Mouse (Mus musculus): ENCODE data around the gene Krt90. TPM values are rescaled to one million over a fixed set of nuclear protein-coding genes. Genes with fewer than 3 reads are reported as not detected.
"Not testable (repeated sequence)": the region's sequence is repeated elsewhere in the genome, so short reads cannot be mapped to it uniquely, and the experiment has no call there.

The Krt90 gene
- total RNA-seq, 2 experiments from 2014 or later: 0.18 TPM; not detected in 1

DNA sequence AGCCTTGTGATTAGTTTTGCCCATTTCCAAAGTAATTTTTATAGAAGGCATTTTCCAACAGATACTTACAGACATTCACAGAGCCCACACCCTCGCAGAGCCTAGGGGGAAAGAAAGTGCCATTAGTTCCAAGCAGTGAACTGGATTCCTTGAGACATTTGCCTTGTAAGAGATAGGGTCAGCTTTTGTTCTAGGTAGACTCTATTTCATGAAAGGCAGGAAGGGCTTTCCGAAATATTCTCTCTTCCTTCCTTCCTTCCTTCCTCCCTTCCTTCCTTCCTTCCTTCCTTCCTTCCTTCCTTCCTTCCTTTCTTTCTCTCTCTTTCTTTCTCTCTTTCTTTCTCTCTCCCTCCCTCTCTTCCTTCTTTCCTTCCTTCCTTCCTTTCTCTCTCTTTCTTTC, 45.6 kb downstream of the Krt90 start, which contains the start of gene Gm49425:
TSS of gene Gm49425 (minus strand) at position 101 of the 400 bp plus-strand sequence.
- DNase-seq: not testable (repeated sequence)

DNA sequence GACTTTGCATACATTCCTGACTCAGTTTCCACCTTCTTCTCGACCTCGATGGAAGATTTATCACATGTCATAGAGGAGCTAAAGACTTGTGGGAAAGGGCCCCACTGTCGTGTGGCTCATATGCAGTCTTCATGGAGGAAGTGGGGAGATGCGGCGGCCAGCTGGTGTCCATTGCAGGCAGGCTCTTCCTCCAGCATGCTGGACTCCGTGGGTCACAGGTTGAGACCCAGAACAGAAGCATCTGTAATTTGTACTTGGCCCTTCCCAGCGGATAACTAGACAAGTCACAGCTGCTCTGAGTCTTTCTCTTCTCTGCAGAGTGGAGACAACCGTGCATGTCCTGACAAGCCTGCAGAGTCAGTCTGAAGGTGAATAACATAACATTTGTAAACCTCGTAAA, 54.5 kb downstream of the Krt90 start:
- no peak for DNase-seq

DNA sequence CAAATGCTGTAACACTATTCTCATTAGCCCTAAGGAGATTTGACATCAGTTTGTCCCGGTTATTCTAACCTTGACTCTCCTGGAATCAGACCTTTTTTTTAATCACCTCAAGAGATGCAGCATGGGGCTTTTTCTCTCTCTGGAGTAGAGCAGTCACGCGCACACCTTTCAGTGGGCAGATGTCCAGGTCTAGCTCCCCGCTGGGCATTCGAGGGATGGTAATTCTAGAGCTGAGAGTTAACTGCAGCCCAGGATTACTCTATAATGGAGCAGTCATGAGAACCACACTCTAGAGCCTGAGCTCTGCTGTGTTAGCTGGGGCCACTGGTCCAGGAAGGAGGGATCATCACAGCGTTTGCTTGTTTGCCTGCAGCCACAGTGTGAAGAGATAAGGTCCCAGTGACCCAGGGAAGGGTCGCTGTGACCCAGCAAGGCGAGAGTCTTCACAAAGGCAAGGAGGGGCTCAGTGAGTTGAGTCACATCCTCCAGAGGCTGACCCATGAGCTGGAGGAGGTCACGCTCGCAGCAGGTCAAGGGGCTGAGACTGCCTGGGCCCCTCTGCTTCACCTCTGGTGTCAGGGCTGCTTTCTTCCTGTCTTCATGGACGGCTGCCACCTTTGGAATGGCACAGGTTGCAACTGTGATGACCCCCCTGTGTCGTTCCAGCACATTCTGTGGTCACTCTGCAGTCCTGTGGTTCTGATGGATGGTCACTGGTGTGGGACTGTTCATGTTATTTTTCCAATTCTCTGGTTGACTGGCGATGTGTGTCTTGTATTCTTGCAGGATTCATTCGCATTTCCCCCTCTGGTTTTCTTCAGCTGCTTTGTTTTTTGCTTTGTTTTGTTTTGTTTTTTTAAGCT, 55.6 kb downstream of the Krt90 start:
- no peak for DNase-seq

Small RNAs within 50 kb of the gene (microRNA-seq; reads per million reads assigned to microRNA genes)
- gene Gm44393 (not detected), gene Gm44460 (not detected)

Other genes starting within 250 kb of the Krt90 start
- under 1 TPM; 0.75 to 0.76 TPM for gene Krt80, start 192.8 kb downstream of the Krt90 start, total RNA-seq (2021)
- 1 to 10 TPM; 3.5 to 4.2 TPM for gene Krt7, start 151.9 kb downstream of the Krt90 start, total RNA-seq (2021)
- not detected for gene Krt87, start 124.1 kb downstream of the Krt90 start, total RNA-seq (2021)
- not detected for gene Krt88, start 115.2 kb downstream of the Krt90 start, total RNA-seq (2021)
- gene Krt81, start 99.2 kb downstream of the Krt90 start, total RNA-seq (2021): not detected
- gene Krt86, start 89.5 kb downstream of the Krt90 start, total RNA-seq (2021): not detected
- not detected for gene Krt83, start 71.4 kb downstream of the Krt90 start, total RNA-seq (2021)
- gene Gm49425, start 45.7 kb downstream of the Krt90 start, total RNA-seq (2021): not detected
- not detected for gene Krt84, start 30.1 kb downstream of the Krt90 start, total RNA-seq (2021)
- gene Krt82, start 12.3 kb downstream of the Krt90 start, total RNA-seq (2021): not detected
- gene Krt75, start 11.0 kb upstream of the Krt90 start, total RNA-seq (2021): not detected
- not detected for gene Gm5414, start 65.2 kb upstream of the Krt90 start, total RNA-seq (2021)
- not detected for gene Gm5478, start 84.4 kb upstream of the Krt90 start, total RNA-seq (2021)
- not detected for gene Krt6b, start 117.3 kb upstream of the Krt90 start, total RNA-seq (2021)
- not detected for gene Krt6a, start 131.4 kb upstream of the Krt90 start, total RNA-seq (2021)
- gene Krt5, start 149.9 kb upstream of the Krt90 start, total RNA-seq (2021): not detected
- gene Krt71, start 180.2 kb upstream of the Krt90 start, total RNA-seq (2021): not detected
- not detected for gene Krt72, start 223.5 kb upstream of the Krt90 start, total RNA-seq (2021)
- gene Krt73, start 239.4 kb upstream of the Krt90 start, total RNA-seq (2021): not detected

Measured in adrenal gland, postnatal 10 days (tissue).